Mouse (Mus musculus): Measurements from ENCODE around the gene Fbln2. TPM values are rescaled to one million over a fixed set of nuclear protein-coding genes. Genes with fewer than 3 reads are reported as not detected.
"Not testable (repeated sequence)": the region's sequence is repeated elsewhere in the genome, so short reads cannot be mapped to it uniquely, and the experiment has no call there.

Gene Fbln2
- 78.7 and 79.9 TPM in 2 replicates for polyA plus RNA-seq (2014; fragmentation: Nextera tagmentation; extraction: Ambion mirVana)

GRCm38 (mm10) chr6:91212155-91212554 lies at the start of gene Fbln2:
Gene Fbln2, plus strand, starts transcription at chr6:91212455.
- H3K4me2 ChIP-seq (ENCODE audit: low read depth, severe bottlenecking): peak within 1 kb of the TSS; percentile 63
- H3K27me3 ChIP-seq (ENCODE audit: control insufficient read depth, insufficient read depth, low read length); ATAC-seq (ENCODE audit: insufficient number of reproducible peaks, low FRiP score, low TSS enrichment, low read depth); H3K9me3 ChIP-seq (ENCODE audit: control insufficient read depth, low read length); DNase-seq (ENCODE audit: low spot score); H3K36me3 ChIP-seq (ENCODE audit: control insufficient read depth, insufficient read depth, low read length): not testable (repeated sequence)
- H3K4me3 ChIP-seq (ENCODE audit: low read depth, low read length): peak within 1 kb of the TSS; percentile 51
- H3K4me1 ChIP-seq (ENCODE audit: control insufficient read depth, insufficient read depth, low read length): peaks cover 40% of the 10 kb centered on the region
- peak within 1 kb of the TSS; percentile 63 for H3K9ac ChIP-seq (ENCODE audit: low read length)
- H3K27ac ChIP-seq (replicated peaks; ENCODE audit: low read depth, low read length): peak within 1 kb of the TSS; percentile 36; the same call in 1 of the 2 replicates

- no peaks in the 10 kb centered on the region for H3K27me3 ChIP-seq (ENCODE audit: control insufficient read depth, insufficient read depth, low read length)
- no peak overlapping the region for H3K9ac ChIP-seq (ENCODE audit: low read length)
- peaks cover 14% of the 10 kb centered on the region for H3K4me1 ChIP-seq (ENCODE audit: control insufficient read depth, insufficient read depth, low read length)
- ATAC-seq (ENCODE audit: insufficient number of reproducible peaks, low FRiP score, low TSS enrichment, low read depth) (no peak), DNase-seq (ENCODE audit: low spot score) (no peak)
- no peaks in the 10 kb centered on the region for H3K36me3 ChIP-seq (ENCODE audit: control insufficient read depth, insufficient read depth, low read length)
- H3K4me2 ChIP-seq (ENCODE audit: low read depth, severe bottlenecking): no peak overlapping the region
- WGBS: 71% methylated on average over 5 of the region's 5 CpGs
- H3K4me3 ChIP-seq (ENCODE audit: low read depth, low read length): no peak overlapping the region
- no peak overlapping the region for H3K27ac ChIP-seq (replicated peaks; ENCODE audit: low read depth, low read length)
- H3K9me3 ChIP-seq (ENCODE audit: control insufficient read depth, low read length): no peaks in the 10 kb centered on the region
Measured at GRCm38 (mm10) chr6:91163195-91163911, 48.9 kb upstream of the Fbln2 start.

- H3K36me3 ChIP-seq (ENCODE audit: control insufficient read depth, insufficient read depth, low read length): no peaks in the 10 kb centered on the region; the same call in 1 of the 2 replicates
- no peaks in the 10 kb centered on the region for H3K9me3 ChIP-seq (ENCODE audit: control insufficient read depth, low read length)
- H3K27ac ChIP-seq (replicated peaks; ENCODE audit: low read depth, low read length): no peak overlapping the region
- no peak for ATAC-seq (ENCODE audit: insufficient number of reproducible peaks, low FRiP score, low TSS enrichment, low read depth)
- H3K9ac ChIP-seq (ENCODE audit: low read length): no peak overlapping the region
- no peak overlapping the region for H3K4me3 ChIP-seq (ENCODE audit: low read depth, low read length)
- no peaks in the 10 kb centered on the region for H3K27me3 ChIP-seq (ENCODE audit: control insufficient read depth, insufficient read depth, low read length)
- peaks cover 8% of the 10 kb centered on the region for H3K4me1 ChIP-seq (ENCODE audit: control insufficient read depth, insufficient read depth, low read length)
- no peak overlapping the region for H3K4me2 ChIP-seq (ENCODE audit: low read depth, severe bottlenecking)
- no peak for DNase-seq (ENCODE audit: low spot score)
- 91% methylated on average over 2 of the region's 2 CpGs for WGBS
Measured at GRCm38 (mm10) chr6:91164584-91164983, 47.7 kb upstream of the Fbln2 start.

GRCm38 (mm10) chr6:91165210-91165609 lies 47.0 kb upstream of the Fbln2 start:
- DNase-seq (ENCODE audit: low spot score) (peak; percentile 85), ATAC-seq (ENCODE audit: insufficient number of reproducible peaks, low FRiP score, low TSS enrichment, low read depth) (0 out of 2 replicates have a peak, but pooled peaks have one; percentile 5)
- 36% methylated on average over 3 of the region's 3 CpGs for whole genome bisulfite sequencing

GRCm38 (mm10) chr6:91167828-91168227 lies 44.4 kb upstream of the Fbln2 start:
- Histone ChIP-seq H3K4me1 (ENCODE audit: control insufficient read depth, insufficient read depth, low read length) (no peaks in the 10 kb centered on the region), H3K36me3 (ENCODE audit: control insufficient read depth, insufficient read depth, low read length) (peaks cover 3% of the 10 kb centered on the region; the same call in 1 of the 2 replicates), H3K27me3 (ENCODE audit: control insufficient read depth, insufficient read depth, low read length) (no peaks in the 10 kb centered on the region), H3K4me3 (ENCODE audit: low read depth, low read length) (no peak overlapping the region), H3K27ac (replicated peaks; ENCODE audit: low read depth, low read length) (no peak overlapping the region), H3K4me2 (ENCODE audit: low read depth, severe bottlenecking) (no peak overlapping the region), H3K9me3 (ENCODE audit: control insufficient read depth, low read length) (no peaks in the 10 kb centered on the region), H3K9ac (ENCODE audit: low read length) (no peak overlapping the region)
- 63% methylated on average over 3 of the region's 3 CpGs for WGBS
- DNase-seq (ENCODE audit: low spot score) (no peak), ATAC-seq (ENCODE audit: insufficient number of reproducible peaks, low FRiP score, low TSS enrichment, low read depth) (no peak; the same call in 1 of the 2 replicates)

More at GRCm38 (mm10) chr6:91165210-91165609, 47.0 kb upstream of the Fbln2 start:
- no peaks in the 10 kb centered on the region for H3K27me3 ChIP-seq (ENCODE audit: control insufficient read depth, insufficient read depth, low read length)
- H3K36me3 ChIP-seq (ENCODE audit: control insufficient read depth, insufficient read depth, low read length): no peaks in the 10 kb centered on the region; the same call in 1 of the 2 replicates
- no peak overlapping the region for H3K9ac ChIP-seq (ENCODE audit: low read length)
- no peak overlapping the region for H3K4me3 ChIP-seq (ENCODE audit: low read depth, low read length)
- peaks cover 4% of the 10 kb centered on the region for H3K4me1 ChIP-seq (ENCODE audit: control insufficient read depth, insufficient read depth, low read length)
- H3K27ac ChIP-seq (replicated peaks; ENCODE audit: low read depth, low read length): no peak overlapping the region
- no peaks in the 10 kb centered on the region for H3K9me3 ChIP-seq (ENCODE audit: control insufficient read depth, low read length)
- no peak overlapping the region for H3K4me2 ChIP-seq (ENCODE audit: low read depth, severe bottlenecking)

- H3K36me3 ChIP-seq (ENCODE audit: control insufficient read depth, insufficient read depth, low read length): peaks cover 3% of the 10 kb centered on the region; the same call in 1 of the 2 replicates
- DNase-seq (ENCODE audit: low spot score): no peak
- H3K4me3 ChIP-seq (ENCODE audit: low read depth, low read length): no peak overlapping the region
- H3K4me1 ChIP-seq (ENCODE audit: control insufficient read depth, insufficient read depth, low read length): no peaks in the 10 kb centered on the region
- H3K4me2 ChIP-seq (ENCODE audit: low read depth, severe bottlenecking): no peak overlapping the region
- 87% methylated on average over 8 of the region's 8 CpGs for WGBS
- no peaks in the 10 kb centered on the region for H3K9me3 ChIP-seq (ENCODE audit: control insufficient read depth, low read length)
- H3K27me3 ChIP-seq (ENCODE audit: control insufficient read depth, insufficient read depth, low read length): no peaks in the 10 kb centered on the region
- no peak for ATAC-seq (ENCODE audit: insufficient number of reproducible peaks, low FRiP score, low TSS enrichment, low read depth)
- H3K27ac ChIP-seq (replicated peaks; ENCODE audit: low read depth, low read length): no peak overlapping the region
- H3K9ac ChIP-seq (ENCODE audit: low read length): no peak overlapping the region
Measured at GRCm38 (mm10) chr6:91169129-91169528, 43.1 kb upstream of the Fbln2 start.

- no peak for ATAC-seq (ENCODE audit: insufficient number of reproducible peaks, low FRiP score, low TSS enrichment, low read depth)
Measured at GRCm38 (mm10) chr6:91171396-91171895, 40.8 kb upstream of the Fbln2 start.

GRCm38 (mm10) chr6:91172381-91172780 lies 39.9 kb upstream of the Fbln2 start:
- no peak overlapping the region for H3K4me2 ChIP-seq (ENCODE audit: low read depth, severe bottlenecking)
- H3K9ac ChIP-seq (ENCODE audit: low read length): no peak overlapping the region
- H3K4me3 ChIP-seq (ENCODE audit: low read depth, low read length): no peak overlapping the region
- no peaks in the 10 kb centered on the region for H3K4me1 ChIP-seq (ENCODE audit: control insufficient read depth, insufficient read depth, low read length)
- 81% methylated on average over 2 of the region's 2 CpGs for WGBS
- ATAC-seq (ENCODE audit: insufficient number of reproducible peaks, low FRiP score, low TSS enrichment, low read depth) (no peak), DNase-seq (ENCODE audit: low spot score) (no peak)
- H3K36me3 ChIP-seq (ENCODE audit: control insufficient read depth, insufficient read depth, low read length): peaks cover 3% of the 10 kb centered on the region; the same call in 1 of the 2 replicates
- no peaks in the 10 kb centered on the region for H3K9me3 ChIP-seq (ENCODE audit: control insufficient read depth, low read length)
- H3K27ac ChIP-seq (replicated peaks; ENCODE audit: low read depth, low read length): no peak overlapping the region
- H3K27me3 ChIP-seq (ENCODE audit: control insufficient read depth, insufficient read depth, low read length): no peaks in the 10 kb centered on the region

More at GRCm38 (mm10) chr6:91171396-91171895, 40.8 kb upstream of the Fbln2 start:
- Histone ChIP-seq H3K27ac (replicated peaks; ENCODE audit: low read depth, low read length) (no peak overlapping the region), H3K4me1 (ENCODE audit: control insufficient read depth, insufficient read depth, low read length) (no peaks in the 10 kb centered on the region), H3K9me3 (ENCODE audit: control insufficient read depth, low read length) (no peaks in the 10 kb centered on the region), H3K4me3 (ENCODE audit: low read depth, low read length) (no peak overlapping the region), H3K9ac (ENCODE audit: low read length) (no peak overlapping the region), H3K27me3 (ENCODE audit: control insufficient read depth, insufficient read depth, low read length) (no peaks in the 10 kb centered on the region), H3K36me3 (ENCODE audit: control insufficient read depth, insufficient read depth, low read length) (peaks cover 3% of the 10 kb centered on the region; the same call in 1 of the 2 replicates), H3K4me2 (ENCODE audit: low read depth, severe bottlenecking) (no peak overlapping the region)
- no peak for DNase-seq (ENCODE audit: low spot score)
- WGBS: 71% methylated on average over 3 of the region's 3 CpGs

All from limb, embryonic 11.5 days (tissue).